Mouse (Mus musculus): Measurements from ENCODE around the gene Gramd1b. TPM values are rescaled to one million over a fixed set of nuclear protein-coding genes. Genes with fewer than 3 reads are reported as not detected.

Gene Gramd1b
- polyA plus RNA-seq, 1 experiment from 2014 or later, result 2.7 TPM

GRCm38 (mm10) chr9:40324826-40325225 is 206.4 kb downstream of the Gramd1b start:
- no peak overlapping the region for H3K4me3 ChIP-seq (ENCODE audit: low read depth, low read length)
- H3K4me2 ChIP-seq, result no peak overlapping the region
- peaks cover 14% of the 10 kb centered on the region for H3K4me1 ChIP-seq (ENCODE audit: insufficient read depth)
- H3K27ac ChIP-seq (ENCODE audit: low read depth), result no peak overlapping the region
- DNase-seq, result no peak
- H3K36me3 ChIP-seq (ENCODE audit: insufficient read depth), result no peaks in the 10 kb centered on the region
- no peak for ATAC-seq (ENCODE audit: insufficient read depth)
- no peak overlapping the region for H3K9ac ChIP-seq
- WGBS, result 85% methylated on average over 6 of the region's 6 CpGs
- H3K27me3 ChIP-seq (ENCODE audit: insufficient read depth, low read length), result no peaks in the 10 kb centered on the region
- no peaks in the 10 kb centered on the region for H3K9me3 ChIP-seq (ENCODE audit: low read depth, low read length)
- TF ChIP-seq CTCF (IDR thresholded peaks at IDR 0.05; ENCODE audit: low read depth), result no peak

DNA sequence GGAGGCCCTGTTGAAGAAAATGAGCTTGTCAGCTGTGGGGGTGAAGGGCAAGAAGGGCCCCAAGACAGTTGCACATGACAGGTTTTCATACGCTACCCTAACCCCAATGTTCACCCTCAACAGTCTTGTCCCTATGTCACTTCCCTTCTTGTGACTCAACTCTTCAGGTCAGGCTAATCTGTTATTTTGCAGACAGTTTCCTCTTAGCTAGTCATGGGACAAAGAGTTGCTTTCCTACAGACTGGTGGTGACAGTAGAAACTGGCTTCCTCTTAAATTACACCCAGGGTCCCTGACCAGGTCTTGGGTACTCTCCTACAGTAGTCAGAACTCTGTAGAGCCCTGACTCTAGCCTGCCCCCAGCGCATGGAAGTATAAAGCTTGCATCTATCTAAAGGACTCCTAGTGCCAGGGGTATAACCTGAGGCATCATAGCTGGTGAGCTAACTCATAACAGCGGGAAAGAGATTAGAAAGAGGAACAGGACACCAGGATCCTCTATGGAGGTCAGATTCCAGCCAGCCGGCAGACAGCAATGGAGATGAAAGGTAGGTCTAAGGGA is 206.9 kb downstream of the Gramd1b start:
- Histone ChIP-seq H3K27ac (ENCODE audit: low read depth) (no peak overlapping the region), H3K4me1 (ENCODE audit: insufficient read depth) (peaks cover 14% of the 10 kb centered on the region), H3K4me2 (peak overlapping the region; percentile 11; the same call in 1 of the 2 replicates), H3K9ac (no peak overlapping the region), H3K9me3 (ENCODE audit: low read depth, low read length) (no peaks in the 10 kb centered on the region), H3K27me3 (ENCODE audit: insufficient read depth, low read length) (no peaks in the 10 kb centered on the region), H3K36me3 (ENCODE audit: insufficient read depth) (no peaks in the 10 kb centered on the region), H3K4me3 (ENCODE audit: low read depth, low read length) (no peak overlapping the region)
- no peak for ATAC-seq (ENCODE audit: insufficient read depth)
- WGBS, result 86% methylated on average over 4 of the region's 4 CpGs
- no peak for TF ChIP-seq CTCF (IDR thresholded peaks at IDR 0.05; ENCODE audit: low read depth)
- no peak for DNase-seq

GRCm38 (mm10) chr9:40323773-40324172 is 207.4 kb downstream of the Gramd1b start:
- no peak overlapping the region for H3K27ac ChIP-seq (ENCODE audit: low read depth)
- 57% methylated on average over 6 of the region's 6 CpGs for WGBS
- no peaks in the 10 kb centered on the region for H3K36me3 ChIP-seq (ENCODE audit: insufficient read depth)
- no peak for ATAC-seq (ENCODE audit: insufficient read depth)
- peaks cover 14% of the 10 kb centered on the region for H3K4me1 ChIP-seq (ENCODE audit: insufficient read depth)
- no peak for TF ChIP-seq CTCF (IDR thresholded peaks at IDR 0.05; ENCODE audit: low read depth)
- DNase-seq, result no peak
- H3K27me3 ChIP-seq (ENCODE audit: insufficient read depth, low read length), result no peaks in the 10 kb centered on the region
- H3K9me3 ChIP-seq (ENCODE audit: low read depth, low read length), result no peaks in the 10 kb centered on the region
- H3K4me3 ChIP-seq (ENCODE audit: low read depth, low read length), result no peak overlapping the region
- no peak overlapping the region for H3K9ac ChIP-seq
- H3K4me2 ChIP-seq, result peak overlapping the region; percentile 11; the same call in 1 of the 2 replicates

DNA sequence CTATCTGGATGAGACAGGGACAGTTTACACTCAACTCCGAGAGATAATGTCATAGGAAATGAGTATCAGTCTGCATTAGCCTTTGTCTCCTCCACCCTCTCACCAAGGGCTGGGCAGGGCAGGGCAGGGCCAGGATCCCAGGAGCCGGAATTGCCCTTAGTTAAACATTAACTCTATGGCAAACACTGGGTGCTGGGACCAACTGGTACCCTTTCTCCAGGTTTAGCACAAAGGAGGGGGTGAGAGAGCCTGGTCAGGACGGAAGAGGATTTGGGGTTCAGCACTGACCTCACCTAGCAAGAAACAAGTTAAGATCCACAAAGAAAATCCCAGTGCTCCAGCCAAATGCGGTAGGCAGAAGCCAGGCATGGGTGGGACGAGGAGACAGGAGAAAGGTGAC is 208.0 kb downstream of the Gramd1b start:
- 57% methylated on average over 5 of the region's 5 CpGs for WGBS
- no peak for ATAC-seq (ENCODE audit: insufficient read depth)
- TF ChIP-seq CTCF (IDR thresholded peaks at IDR 0.05; ENCODE audit: low read depth), result no peak
- peaks cover 14% of the 10 kb centered on the region for H3K4me1 ChIP-seq (ENCODE audit: insufficient read depth)
- H3K4me3 ChIP-seq (ENCODE audit: low read depth, low read length), result no peak overlapping the region
- no peaks in the 10 kb centered on the region for H3K36me3 ChIP-seq (ENCODE audit: insufficient read depth)
- H3K27ac ChIP-seq (ENCODE audit: low read depth), result no peak overlapping the region
- H3K9ac ChIP-seq, result no peak overlapping the region
- peak overlapping the region; percentile 38 for H3K4me2 ChIP-seq
- H3K27me3 ChIP-seq (ENCODE audit: insufficient read depth, low read length), result no peaks in the 10 kb centered on the region
- no peaks in the 10 kb centered on the region for H3K9me3 ChIP-seq (ENCODE audit: low read depth, low read length)
- DNase-seq, result no peak

DNA sequence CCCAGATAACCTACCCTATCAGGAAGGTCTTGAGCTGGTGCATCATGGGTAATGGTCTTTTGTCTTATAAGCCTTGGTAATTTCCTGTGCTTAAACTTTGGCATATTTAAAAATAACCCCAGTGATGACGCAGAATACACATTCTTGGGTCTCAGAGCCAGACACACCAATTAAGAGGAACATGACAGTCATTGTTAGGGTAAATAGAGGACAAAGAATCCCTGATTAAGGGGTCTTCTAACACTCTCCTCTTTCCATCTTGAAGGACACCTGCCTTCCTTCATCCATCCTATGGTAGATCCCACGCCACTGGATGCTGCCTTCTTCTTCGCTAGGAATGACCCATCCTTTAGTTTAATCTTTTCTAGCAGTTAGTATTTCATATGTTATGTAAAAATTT is 208.8 kb downstream of the Gramd1b start:
- no peaks in the 10 kb centered on the region for H3K9me3 ChIP-seq (ENCODE audit: low read depth, low read length)
- DNase-seq (no peak), ATAC-seq (ENCODE audit: insufficient read depth) (no peak)
- TF ChIP-seq CTCF (IDR thresholded peaks at IDR 0.05; ENCODE audit: low read depth), result no peak
- H3K4me1 ChIP-seq (ENCODE audit: insufficient read depth), result peaks cover 14% of the 10 kb centered on the region
- H3K27ac ChIP-seq (ENCODE audit: low read depth), result no peak overlapping the region
- no peaks in the 10 kb centered on the region for H3K36me3 ChIP-seq (ENCODE audit: insufficient read depth)
- no peak overlapping the region for H3K4me2 ChIP-seq
- no peak overlapping the region for H3K4me3 ChIP-seq (ENCODE audit: low read depth, low read length)
- WGBS, result 85% methylated on average over 3 of the region's 3 CpGs
- no peaks in the 10 kb centered on the region for H3K27me3 ChIP-seq (ENCODE audit: insufficient read depth, low read length)
- H3K9ac ChIP-seq, result no peak overlapping the region

- no peak for TF ChIP-seq CTCF (IDR thresholded peaks at IDR 0.05; ENCODE audit: low read depth)
- no peak for ATAC-seq (ENCODE audit: insufficient read depth)
- WGBS, result 59% methylated on average over 3 of the region's 3 CpGs
Observed at GRCm38 (mm10) chr9:40321668-40322003, 209.5 kb downstream of the Gramd1b start.

DNA sequence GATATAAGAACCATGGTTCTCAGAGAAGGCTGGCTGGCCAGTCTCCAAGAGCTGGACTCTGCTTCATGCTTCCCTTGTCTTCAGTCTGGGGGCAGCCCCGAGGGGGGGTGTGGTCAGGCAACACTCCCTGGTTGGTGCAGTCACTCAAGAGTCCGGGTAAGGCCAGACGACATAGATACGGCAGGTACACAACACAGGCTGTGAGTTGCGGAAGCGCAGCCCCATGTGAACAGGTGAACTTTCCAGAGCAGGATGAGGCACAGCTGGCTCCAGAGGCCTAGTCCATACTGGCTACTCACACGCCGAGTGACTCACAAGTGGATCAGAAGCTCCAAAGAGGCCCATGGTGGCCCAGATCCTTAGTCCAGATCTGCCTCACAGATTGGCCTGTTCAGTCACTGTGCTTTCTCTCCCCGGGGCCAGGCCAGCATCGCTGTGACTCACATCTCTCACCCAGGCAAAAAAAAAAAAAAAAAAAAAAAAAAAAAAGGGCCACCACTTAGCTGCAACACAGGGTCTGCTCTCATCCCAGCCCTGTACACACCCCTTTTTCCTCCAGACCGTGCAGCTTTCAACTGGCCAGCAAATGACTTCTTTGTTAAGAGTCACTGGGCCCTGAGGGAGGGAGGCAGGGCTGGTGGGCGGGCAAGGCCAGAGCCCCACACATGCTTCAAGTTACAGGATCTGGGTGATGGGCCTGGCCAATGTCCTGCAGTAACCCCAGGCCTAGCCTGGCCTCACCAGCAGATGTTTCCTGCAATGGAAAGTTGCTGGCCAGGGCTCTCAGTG is 210.1 kb downstream of the Gramd1b start:
- Histone ChIP-seq H3K36me3 (ENCODE audit: insufficient read depth) (no peaks in the 10 kb centered on the region), H3K4me1 (ENCODE audit: insufficient read depth) (peaks cover 14% of the 10 kb centered on the region), H3K27ac (ENCODE audit: low read depth) (peak overlapping the region; percentile 81), H3K4me3 (ENCODE audit: low read depth, low read length) (no peak overlapping the region), H3K4me2 (no peak overlapping the region), H3K27me3 (ENCODE audit: insufficient read depth, low read length) (no peaks in the 10 kb centered on the region), H3K9me3 (ENCODE audit: low read depth, low read length) (no peaks in the 10 kb centered on the region), H3K9ac (no peak overlapping the region; the same call in 1 of the 2 replicates)
- DNase-seq (peak; percentile 84), ATAC-seq (ENCODE audit: insufficient read depth) (peak; percentile 91)
- TF ChIP-seq CTCF (IDR thresholded peaks at IDR 0.05; ENCODE audit: low read depth), result no peak
- 50% methylated on average over 12 of the region's 12 CpGs for WGBS

More at GRCm38 (mm10) chr9:40321668-40322003, 209.5 kb downstream of the Gramd1b start:
- Histone ChIP-seq H3K9me3 (ENCODE audit: low read depth, low read length) (no peaks in the 10 kb centered on the region), H3K27ac (ENCODE audit: low read depth) (peak overlapping the region; percentile 81), H3K4me2 (no peak overlapping the region), H3K4me1 (ENCODE audit: insufficient read depth) (peaks cover 14% of the 10 kb centered on the region), H3K36me3 (ENCODE audit: insufficient read depth) (no peaks in the 10 kb centered on the region), H3K4me3 (ENCODE audit: low read depth, low read length) (no peak overlapping the region), H3K9ac (no peak overlapping the region), H3K27me3 (ENCODE audit: insufficient read depth, low read length) (no peaks in the 10 kb centered on the region)
- no peak for DNase-seq
